Mouse (Mus musculus) brain, embryonic 14.5 days (tissue): Measurements from ENCODE around the gene Prrt4. TPM values are rescaled to one million over a fixed set of nuclear protein-coding genes. Genes with fewer than 3 reads are reported as not detected.
"Not testable (repeated sequence)": the region's sequence is repeated elsewhere in the genome, so short reads cannot be mapped to it uniquely, and the experiment has no call there.

ENCODE experiments used
- DNase-seq: peaks from one replicate; pipeline ENCODE4 v3.0.0-alpha.2; 2011; ENCODE audit warnings: low read depth
- CTCF ChIP-seq: fragments of 200-500 bp; IDR thresholded peaks from 2 replicates; pipeline ENCODE4 v1.5.1; 2012; ENCODE audit warnings: inconsistent platforms, mild to moderate bottlenecking, moderate library complexity, borderline replicate concordance; ENCODE audit not compliant: insufficient read depth, insufficient read length; ENCODE audit errors: extremely low read depth
- POLR2A ChIP-seq: fragments of 200-500 bp; IDR thresholded peaks from 2 replicates; pipeline ENCODE4 v1.6.1; 2012; ENCODE audit warnings: mild to moderate bottlenecking, inconsistent platforms, borderline replicate concordance; ENCODE audit not compliant: poor library complexity, insufficient read depth, insufficient read length, severe bottlenecking; ENCODE audit errors: extremely low read depth
- polyA plus RNA-seq: library from polyadenylated mRNA; depleted of rRNA; stranded (reverse); fragments of >200 nt; gene quantifications from 2 replicates; pipeline ENCODE4 v1.2.3, GENCODE M21; 2012

The Prrt4 gene
- polyA plus RNA-seq, 1 experiment: 11.1 TPM

DNA sequence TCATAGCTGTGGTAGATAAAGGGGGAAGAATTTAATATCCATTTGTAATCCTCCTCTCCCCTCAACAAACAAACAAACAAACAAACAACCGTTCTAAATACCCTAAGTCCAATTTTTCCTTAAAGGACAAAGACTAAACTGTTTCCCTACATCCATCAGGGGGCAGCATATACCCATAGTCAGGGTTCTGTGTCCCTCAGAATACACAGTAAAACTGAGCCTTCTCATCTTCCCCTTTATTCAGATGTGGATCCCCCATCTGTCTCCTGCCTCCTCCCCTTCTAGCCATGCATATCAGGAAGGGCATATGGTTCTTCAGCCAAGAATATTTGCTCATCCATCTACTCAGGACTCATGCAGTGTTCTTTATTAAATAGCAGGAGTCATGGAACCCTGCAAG is 13.2 kb downstream of the Prrt4 start:
- DNase-seq: peak; percentile 89
- TF ChIP-seq POLR2A (no peak), CTCF (peak; percentile 47; the same call in 1 of the 2 replicates)

DNA sequence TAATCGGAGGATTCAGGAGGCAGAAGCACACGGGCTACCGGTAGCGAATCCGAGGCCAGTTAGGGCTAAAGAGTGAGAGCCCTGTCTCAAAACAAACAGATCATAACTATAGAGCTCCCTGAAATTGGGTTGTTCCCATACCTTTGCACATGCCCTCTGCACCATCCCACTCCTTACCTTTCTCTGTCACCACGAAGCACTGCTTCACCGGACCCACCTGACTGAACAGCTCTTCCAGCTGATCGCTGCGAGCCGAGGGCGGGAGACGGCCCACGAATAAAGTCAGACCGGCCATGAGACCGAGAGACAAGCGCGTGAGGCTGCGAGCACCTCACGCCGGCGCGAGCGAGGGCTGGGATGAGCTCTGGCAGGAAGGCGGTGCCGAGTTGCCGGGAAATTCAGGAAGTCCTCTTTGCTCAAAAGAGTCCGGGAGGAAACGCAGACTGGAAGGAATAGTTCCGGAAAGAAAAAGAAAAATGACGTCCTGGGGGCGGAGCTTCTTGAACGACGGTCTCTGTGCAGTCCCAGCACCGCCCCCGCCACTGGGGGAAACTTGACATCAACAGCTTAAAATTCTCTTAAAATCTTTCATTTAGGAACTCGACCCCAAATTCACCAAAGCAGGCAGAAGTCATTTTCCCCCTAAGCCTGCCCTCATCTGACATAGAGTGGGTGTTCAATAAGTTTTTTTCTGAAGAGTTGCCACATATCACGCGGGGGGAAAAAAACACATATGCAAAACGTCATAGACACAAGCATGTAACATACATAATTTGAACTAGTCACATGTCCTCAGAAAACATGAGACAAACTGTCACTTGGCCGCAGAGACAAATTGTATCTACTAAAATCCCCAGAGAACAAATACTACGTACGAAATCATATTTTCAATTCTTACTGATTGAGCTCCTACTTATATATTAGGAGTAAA is 14.8 kb downstream of the Prrt4 start, which contains the start of gene Rbm28:
Gene Rbm28, minus strand, starts transcription at position 693 of the 931 bp plus-strand sequence.
- TF ChIP-seq POLR2A: peak; percentile 65; the same call in 1 of the 2 replicates
- TF ChIP-seq CTCF: peak; percentile 1; the same call in 1 of the 2 replicates
- peak; percentile 97 for DNase-seq

DNA sequence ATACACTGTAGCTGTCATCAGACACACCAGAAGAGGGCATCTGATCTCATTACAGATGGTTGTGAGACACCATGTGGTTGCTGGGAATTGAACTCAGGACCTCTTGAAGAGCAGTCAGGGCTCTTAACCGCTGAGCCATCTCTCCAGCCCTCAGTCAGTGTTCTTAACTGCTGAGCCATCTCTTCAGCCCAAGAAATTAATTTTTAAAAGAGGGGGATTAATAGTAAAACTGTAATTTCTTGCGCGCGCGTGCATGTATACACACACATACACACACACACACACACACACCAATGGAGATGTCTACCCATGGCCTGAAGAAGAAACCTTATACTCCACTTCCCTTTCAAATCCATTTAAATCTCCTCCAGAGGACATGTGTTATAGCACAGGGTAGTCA is 18.1 kb downstream of the Prrt4 start:
- DNase-seq: not testable (repeated sequence)

DNA sequence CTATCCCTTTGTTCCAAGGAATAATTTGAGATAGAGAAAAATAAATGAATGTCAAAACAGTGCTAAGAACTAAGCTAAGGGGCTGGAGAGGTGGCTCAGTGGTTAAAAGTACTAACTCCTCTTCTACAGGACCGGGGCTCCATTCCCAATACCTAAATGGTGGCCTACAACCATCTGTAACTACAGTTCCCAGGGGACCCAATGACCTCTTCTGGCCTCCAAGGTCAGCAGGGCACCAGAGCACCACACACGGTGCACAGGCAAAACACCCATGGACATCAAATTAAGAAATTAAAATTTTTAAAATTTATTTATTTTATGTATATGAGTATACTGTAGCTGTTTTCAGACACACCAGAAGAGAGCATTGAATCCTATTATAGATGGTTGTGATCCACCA is 18.6 kb downstream of the Prrt4 start:
- no peak for DNase-seq

DNA sequence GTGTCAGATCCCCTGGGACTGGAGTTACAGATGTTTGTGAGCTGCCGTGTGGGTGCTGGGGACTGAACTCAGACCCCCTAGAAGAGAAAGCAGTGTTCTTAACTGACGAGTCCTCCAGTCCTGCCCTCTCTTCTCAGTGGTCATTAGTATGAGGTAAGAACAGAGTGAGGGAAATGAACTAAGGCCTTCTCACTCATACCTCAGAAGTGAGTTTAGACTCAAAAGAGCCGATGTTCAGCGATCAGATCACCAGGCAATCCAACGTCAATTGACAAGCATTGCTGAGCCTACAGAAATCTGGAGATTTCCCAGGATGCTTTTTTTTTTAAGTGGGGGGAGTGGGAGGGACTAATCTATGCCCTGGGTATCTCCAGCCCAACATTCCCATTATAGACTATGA is 23.1 kb downstream of the Prrt4 start:
- DNase-seq: no peak
- TF ChIP-seq CTCF (no peak), POLR2A (no peak)

More for the DNA sequence above, 18.6 kb downstream of the Prrt4 start:
- no peak for TF ChIP-seq CTCF
- TF ChIP-seq POLR2A: no peak

DNA sequence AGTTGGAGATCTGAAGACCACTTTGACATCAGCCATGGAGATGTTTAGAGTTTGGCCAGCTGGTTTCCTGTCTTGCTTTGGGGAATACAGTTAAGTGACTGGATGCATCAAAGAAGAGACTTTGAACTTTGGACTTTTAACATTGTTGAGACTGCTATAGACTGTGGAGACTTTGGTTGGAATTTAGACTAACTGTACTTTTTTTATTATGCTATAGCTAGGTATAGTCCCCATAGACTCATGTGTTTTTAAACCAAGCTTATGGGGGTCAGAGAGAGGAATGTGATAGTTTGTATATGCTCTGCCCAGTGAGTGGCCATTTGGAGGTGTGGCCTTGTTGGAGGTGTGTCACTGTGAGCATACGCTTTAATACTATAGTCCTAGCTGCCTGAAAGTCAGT is 29.4 kb downstream of the Prrt4 start:
- no peak for TF ChIP-seq POLR2A
- no peak for TF ChIP-seq CTCF
- no peak for DNase-seq

DNA sequence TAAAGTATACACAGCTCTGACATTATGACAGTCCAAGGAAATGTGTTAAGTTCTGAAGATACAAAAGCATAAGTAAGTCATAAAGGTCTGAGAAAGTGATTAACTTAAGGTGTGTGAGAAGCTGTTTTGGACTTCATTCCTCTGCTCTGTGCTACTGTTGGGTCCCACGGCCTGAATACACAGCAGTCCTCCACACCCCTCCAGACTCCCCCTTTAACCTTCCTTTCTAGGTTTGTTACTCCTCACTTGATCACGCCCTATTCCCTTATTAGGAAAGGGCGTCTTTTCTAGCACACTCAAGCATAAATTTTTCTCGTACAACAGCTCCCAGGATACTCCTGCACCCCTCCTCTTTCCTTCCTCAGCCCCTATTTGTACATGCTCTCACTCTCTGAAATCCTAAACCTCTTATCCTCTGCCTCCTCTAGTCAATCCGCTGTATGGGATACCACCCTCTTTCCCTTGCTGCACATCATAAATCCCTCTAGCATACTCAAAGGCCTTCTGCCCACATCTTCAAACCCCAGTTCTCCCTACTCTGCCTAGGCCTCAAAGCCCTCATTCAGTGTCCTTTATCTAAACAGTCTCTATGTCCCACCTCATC is 31.9 kb downstream of the Prrt4 start:
- no peak for TF ChIP-seq CTCF
- TF ChIP-seq POLR2A: no peak
- DNase-seq: no peak

DNA sequence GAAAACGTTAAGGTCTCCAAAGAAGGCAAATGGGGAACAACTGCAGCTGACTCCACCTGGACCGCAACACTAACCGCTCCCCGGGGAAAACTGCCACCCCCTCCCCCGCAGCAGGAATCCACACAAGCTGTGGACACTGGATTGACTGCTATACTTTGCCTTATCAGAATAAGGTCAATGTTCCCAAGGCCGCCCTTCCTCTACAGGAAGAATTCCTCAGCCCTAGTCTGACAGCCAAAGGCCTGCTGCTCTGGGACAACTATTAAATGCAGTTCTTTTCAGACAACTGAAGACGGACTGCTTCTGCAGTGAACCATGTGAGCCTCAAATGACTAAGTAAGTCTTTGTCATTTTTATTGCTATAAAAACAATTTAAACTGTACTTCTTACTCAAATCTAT is 32.7 kb downstream of the Prrt4 start:
- TF ChIP-seq CTCF: no peak
- no peak for TF ChIP-seq POLR2A
- DNase-seq: no peak

DNA sequence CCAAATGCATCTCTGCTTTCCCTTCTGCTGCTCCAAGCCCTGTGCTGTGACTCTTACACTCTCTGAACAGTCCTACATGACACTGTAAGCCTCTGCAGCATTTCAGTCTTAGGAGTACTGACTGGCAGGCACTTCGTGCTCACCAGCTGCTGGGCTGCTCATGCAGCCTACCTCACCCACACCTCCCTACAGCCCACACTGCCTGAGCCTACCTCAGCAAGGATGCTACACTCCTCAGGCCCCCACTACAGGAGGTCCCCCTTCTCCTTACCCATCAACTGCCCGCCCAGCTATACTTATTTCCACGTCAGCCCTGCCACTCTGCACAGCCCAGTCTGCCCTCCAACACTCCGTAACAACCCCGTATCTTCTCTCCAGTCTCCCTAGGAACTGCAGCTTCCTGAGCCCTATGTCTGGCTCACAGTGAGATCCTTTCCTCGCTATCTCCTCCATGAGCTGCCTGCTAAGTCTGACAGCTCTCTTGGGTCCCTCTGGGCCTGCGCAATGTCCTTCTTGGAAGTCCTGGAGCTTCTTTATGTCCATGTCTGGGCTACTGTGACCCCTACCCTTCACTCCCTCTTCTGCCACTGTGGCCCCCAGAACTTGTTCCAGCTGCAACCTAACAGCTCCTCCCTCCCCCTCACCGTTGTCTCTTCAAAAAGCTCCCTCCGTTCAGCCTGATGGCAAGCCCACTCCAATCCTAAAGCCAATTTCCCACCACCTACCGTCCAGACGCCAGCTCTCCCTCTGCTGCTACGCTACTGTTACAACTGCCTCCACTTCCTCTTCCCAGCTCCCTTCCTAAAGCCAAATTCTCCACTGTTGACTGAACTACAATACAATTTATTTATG is 33.7 kb downstream of the Prrt4 start:
- DNase-seq: no peak
- TF ChIP-seq POLR2A: no peak
- TF ChIP-seq CTCF: no peak

DNA sequence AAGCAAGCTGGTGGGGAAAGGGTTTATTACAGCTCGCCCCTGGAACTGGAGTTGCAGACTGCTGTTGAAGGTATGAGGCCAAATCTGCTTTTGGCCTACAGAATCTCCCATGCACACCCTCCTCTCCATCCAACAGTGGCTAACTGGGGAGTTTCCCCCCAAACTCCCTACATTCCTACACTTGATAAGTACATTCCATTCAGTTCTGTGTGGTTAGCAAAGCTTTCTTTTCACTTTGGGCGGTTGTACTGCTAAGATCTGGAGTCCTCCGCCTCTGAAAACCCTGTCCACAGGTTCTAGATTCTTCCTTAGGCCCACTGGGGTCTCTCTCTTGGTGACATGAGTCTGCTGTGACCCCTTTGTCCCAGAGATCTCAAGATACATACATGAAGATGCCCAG is 34.4 kb downstream of the Prrt4 start:
- DNase-seq: no peak
- TF ChIP-seq POLR2A (no peak), CTCF (no peak)

DNA sequence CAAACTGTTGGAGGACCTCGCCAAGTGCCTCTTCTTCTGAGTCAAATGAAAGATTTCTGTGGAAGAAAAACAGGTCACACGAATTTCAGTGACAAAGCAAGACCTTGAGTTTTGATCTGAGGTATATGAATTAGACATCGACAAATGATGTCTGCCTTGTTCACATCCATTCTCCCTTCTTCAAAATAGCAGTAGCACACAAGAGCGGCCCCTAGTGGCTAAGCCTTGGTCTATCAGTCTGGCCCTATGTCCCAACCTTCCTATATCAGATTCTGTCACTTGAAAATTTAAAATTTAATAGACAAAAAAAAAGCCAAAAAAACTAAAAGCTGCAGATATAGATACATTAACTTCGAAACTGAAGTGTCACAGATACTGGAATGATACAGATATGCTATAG is 35.8 kb downstream of the Prrt4 start:
- peak; percentile 84 for DNase-seq

DNA sequence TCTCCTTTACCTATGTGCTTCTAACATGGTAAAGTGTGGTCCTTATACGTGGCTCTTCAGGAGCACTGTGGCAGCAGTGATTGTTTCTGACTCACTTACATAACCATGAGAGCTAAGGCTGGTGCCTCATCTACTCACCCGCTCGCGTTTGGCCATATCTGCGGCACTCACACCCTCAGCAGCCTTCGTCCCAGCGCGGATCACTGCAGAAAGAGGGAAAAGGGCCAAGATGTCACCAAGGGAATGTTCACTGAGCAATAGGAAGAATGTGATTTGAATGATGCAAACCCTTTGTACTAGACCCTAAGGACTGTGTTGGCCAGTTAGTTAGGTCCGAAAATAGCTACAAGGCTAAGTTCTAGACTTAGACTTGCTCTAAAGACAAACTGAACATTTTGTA is 41.9 kb downstream of the Prrt4 start:
- no peak for TF ChIP-seq CTCF
- TF ChIP-seq POLR2A: no peak
- DNase-seq: no peak

More for the DNA sequence above, 35.8 kb downstream of the Prrt4 start:
- TF ChIP-seq POLR2A (no peak), CTCF (peak; percentile 82; the same call in 1 of the 2 replicates)

DNA sequence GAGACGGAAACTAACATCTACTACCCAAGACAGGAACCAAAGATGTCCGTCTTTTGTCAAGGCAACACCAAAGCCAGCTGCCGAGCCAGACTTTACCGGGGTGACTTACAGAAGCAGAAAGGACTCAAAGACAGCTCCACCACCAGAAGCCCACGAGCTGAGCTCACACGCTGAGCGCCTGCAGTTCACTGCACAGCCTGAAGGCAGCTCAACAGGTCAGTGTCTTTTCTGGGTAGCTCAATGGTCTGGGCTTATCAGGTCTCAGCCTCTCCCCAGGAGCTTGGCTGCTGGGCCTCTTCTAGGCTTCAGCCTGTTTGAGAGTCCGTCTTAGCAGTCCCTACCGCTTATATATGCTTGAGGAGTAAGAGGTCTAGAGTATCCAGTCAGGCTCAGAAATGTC is 46.3 kb downstream of the Prrt4 start:
- DNase-seq: no peak
- TF ChIP-seq CTCF (no peak), POLR2A (no peak)

DNA sequence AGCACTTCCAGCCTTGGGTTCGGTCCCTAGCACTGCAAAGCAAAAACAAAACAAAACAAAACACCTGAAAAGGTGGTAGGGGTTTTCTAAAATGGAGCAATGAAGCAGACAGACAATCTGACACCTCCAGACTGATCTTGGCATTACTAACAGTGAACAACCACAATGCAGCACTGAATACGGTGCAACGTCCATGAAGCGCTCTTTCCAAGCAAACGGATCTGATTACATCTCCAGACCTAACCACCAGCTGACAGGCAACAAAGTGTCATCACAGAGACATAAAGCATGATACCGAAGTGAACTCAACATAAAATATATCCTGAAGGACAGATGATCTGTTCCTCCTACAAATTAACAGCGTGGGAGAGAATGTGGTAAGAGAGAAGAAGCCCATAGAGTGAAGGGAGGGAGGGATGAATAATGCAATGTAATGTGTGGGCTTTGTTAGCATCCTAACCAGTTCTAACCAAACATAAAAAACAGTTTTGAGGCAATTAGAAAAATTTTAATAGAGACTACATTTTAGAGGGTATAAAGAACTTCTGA is 52.4 kb downstream of the Prrt4 start:
- TF ChIP-seq POLR2A (no peak), CTCF (no peak)

More for the DNA sequence above, 52.4 kb downstream of the Prrt4 start:
- no peak for DNase-seq
